Mouse (Mus musculus): ENCODE results near the gene Zc3h12a.

Gene Zc3h12a

GRCm38 (mm10) chr4:125115710-125116089, 11.9 kb downstream of the Zc3h12a start:
- no peak for DNase-seq (ENCODE audit: low read depth, low spot score)

- DNase-seq (ENCODE audit: low read depth, low spot score), result no peak
These were observed 12.6 kb downstream of the Zc3h12a start for GRCm38 (mm10) chr4:125115081-125115480.

GRCm38 (mm10) chr4:125114638-125115037, 13.0 kb downstream of the Zc3h12a start:
- DNase-seq (ENCODE audit: low read depth, low spot score), result peak; percentile 73

GRCm38 (mm10) chr4:125105354-125105753, 22.3 kb downstream of the Zc3h12a start:
- DNase-seq (ENCODE audit: low read depth, low spot score), result no peak

- DNase-seq (ENCODE audit: low read depth, low spot score), result no peak
These were observed 26.3 kb downstream of the Zc3h12a start for GRCm38 (mm10) chr4:125101334-125101733.

- peak; percentile 77 for DNase-seq (ENCODE audit: low read depth, low spot score)
These were observed 28.2 kb downstream of the Zc3h12a start for GRCm38 (mm10) chr4:125099458-125099857.

GRCm38 (mm10) chr4:125097412-125097811, 30.2 kb downstream of the Zc3h12a start:
- no peak for DNase-seq (ENCODE audit: low read depth, low spot score)

GRCm38 (mm10) chr4:125096066-125096465, 31.6 kb downstream of the Zc3h12a start:
- no peak for DNase-seq (ENCODE audit: low read depth, low spot score)

GRCm38 (mm10) chr4:125093031-125093430, 34.6 kb downstream of the Zc3h12a start:
- DNase-seq (ENCODE audit: low read depth, low spot score), result no peak

- DNase-seq (ENCODE audit: low read depth, low spot score), result peak; percentile 69
These were observed 42.2 kb downstream of the Zc3h12a start for GRCm38 (mm10) chr4:125085346-125085841.

- peak; percentile 84 for DNase-seq (ENCODE audit: low read depth, low spot score)
These were observed 43.0 kb downstream of the Zc3h12a start, which contains the start of gene Meaf6 for GRCm38 (mm10) chr4:125084403-125085345. TSS of gene Meaf6 (plus strand) at chr4:125085134.

GRCm38 (mm10) chr4:125078698-125079097, 48.9 kb downstream of the Zc3h12a start:
- DNase-seq (ENCODE audit: low read depth, low spot score), result no peak

GRCm38 (mm10) chr4:125077700-125078099, 49.9 kb downstream of the Zc3h12a start:
- DNase-seq (ENCODE audit: low read depth, low spot score), result no peak

All from embryo, embryonic 11.5 days (tissue).